Mouse (Mus musculus) monocyte, adult 5-6 weeks (primary cell): ENCODE measurements around the gene Olfr1181. TPM values are rescaled to one million over a fixed set of nuclear protein-coding genes. Genes with fewer than 3 reads are reported as not detected.
"Not testable (repeated sequence)": the region's sequence is repeated elsewhere in the genome, so short reads cannot be mapped to it uniquely, and the experiment has no call there.

Experiments
- ATAC-seq: fragments of 153-309, 156-312 bp; replicated peaks from 2 replicates; pipeline ENCODE4 v1.8.0; 2017; ENCODE audit warnings: mild to moderate bottlenecking; ENCODE audit not compliant: low TSS enrichment, insufficient number of reproducible peaks, severe bottlenecking, poor library complexity, low FRiP score
- total RNA-seq: library from RNA; stranded (forward); fragments of 200-1000, 200-491, 200-594 nt; gene quantifications from 3 replicates; pipeline ENCODE4 v1.2.3, GENCODE M21; 2017

The Olfr1181 gene
- not detected in 3 replicates for total RNA-seq

DNA sequence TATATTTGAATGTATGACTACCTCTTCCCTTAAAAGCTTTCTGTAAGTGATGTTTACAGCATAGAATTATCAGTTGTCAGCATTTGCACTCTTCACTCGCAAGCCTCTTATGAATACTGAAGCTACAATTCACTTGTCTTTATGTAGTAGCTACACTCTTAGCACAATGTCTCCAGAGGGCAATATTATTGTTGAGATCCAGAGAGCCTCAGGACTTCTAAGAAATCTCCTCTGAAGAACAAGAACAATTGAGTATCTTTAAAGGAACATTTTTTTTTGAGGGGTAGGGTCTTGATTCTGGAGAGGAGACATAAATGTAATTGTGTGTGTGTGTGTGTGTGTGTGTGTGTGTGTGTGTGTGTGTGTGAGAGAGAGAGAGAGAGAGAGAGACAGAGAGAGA, at the start of gene Olfr1181:
Gene Olfr1181, minus strand, starts transcription at position 101 of the 400 bp plus-strand sequence.
- ATAC-seq = no peak

GRCm38 (mm10) chr2:88454567-88454966, 28.6 kb upstream of the Olfr1181 start, which contains the start of gene Olfr1183:
TSS of gene Olfr1183 (plus strand) at chr2:88454867.
- ATAC-seq = not testable (repeated sequence)

- no peak for ATAC-seq
Measured at GRCm38 (mm10) chr2:88449031-88449430, 23.1 kb upstream of the Olfr1181 start, which contains the start of gene Gm13757. TSS of gene Gm13757 (minus strand) at chr2:88449131.

DNA sequence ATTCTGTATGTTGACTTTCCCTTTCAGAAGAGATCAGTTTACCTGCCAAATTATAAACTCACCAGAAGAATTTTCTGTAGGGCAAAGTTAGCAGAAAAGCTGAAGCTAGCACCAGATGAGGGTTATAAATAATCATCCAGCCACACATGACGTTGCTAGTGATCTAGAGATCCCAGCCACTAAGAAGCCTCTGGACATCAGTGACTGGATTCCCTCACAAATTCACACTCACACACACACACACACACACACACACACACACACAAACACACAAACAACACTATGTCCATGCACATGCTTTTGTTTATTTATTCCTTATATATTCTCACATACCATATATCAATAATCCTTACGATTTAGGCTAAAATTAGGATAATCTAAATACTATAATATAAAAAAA, 6.9 kb downstream of the Olfr1181 start, which contains the start of gene Olfr1180:
Gene Olfr1180, minus strand, starts transcription at position 101 of the 400 bp plus-strand sequence.
- ATAC-seq = no peak

DNA sequence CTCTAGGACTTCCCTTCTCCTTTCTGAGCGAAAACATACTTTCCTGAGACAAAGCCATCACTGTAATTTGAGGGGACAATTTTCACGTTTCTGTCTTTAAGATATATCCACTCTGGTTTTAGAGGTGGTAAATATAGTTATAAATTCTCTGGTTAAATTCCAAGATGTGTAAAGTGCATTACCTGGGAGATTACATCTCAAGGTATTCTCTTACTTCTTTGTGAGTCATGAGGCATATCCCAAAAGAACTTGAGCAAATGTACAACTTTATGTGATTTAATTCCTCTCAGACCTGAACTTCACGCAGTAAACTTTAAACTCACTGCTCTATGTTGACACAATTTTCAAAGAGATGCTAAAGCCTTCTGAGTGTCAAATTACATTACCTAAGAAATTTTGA, 19.6 kb downstream of the Olfr1181 start, which contains the start of gene Olfr1179:
Gene Olfr1179, minus strand, starts transcription at position 101 of the 400 bp plus-strand sequence.
- ATAC-seq = no peak

DNA sequence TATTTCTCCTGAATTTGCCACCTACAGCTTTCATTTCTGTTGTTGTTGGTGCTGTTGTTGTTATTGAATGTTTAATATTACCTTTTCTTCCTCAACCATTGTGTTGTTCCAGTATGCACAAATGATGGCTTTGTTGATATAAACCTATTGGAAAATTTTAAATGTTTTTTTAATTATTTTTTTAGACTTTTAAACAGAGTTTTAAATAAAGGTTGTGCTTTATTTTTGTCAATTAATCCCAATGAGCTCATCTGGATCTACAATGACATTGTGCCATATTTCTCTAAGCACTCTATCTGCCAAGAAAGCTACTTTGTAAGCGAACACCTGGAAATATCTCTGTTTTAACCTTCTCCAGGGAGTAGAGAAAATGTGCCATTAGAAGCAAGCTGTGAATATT, 39.2 kb downstream of the Olfr1181 start, which contains the start of gene Olfr1178:
Gene Olfr1178, plus strand, starts transcription at position 301 of the 400 bp plus-strand sequence.
- no peak for ATAC-seq

Other genes starting within 250 kb of the Olfr1181 start
- gene Olfr1168, start 244.3 kb downstream of the Olfr1181 start, total RNA-seq = not detected in 3 replicates
- not detected in 3 replicates for gene Olfr1170, start 197.8 kb downstream of the Olfr1181 start, total RNA-seq
- gene Olfr1173, start 146.3 kb downstream of the Olfr1181 start, total RNA-seq = 0.53 TPM in 1 of 3 replicates, not detected in the others
- not detected in 3 replicates for gene Olfr1174-ps, start 111.0 kb downstream of the Olfr1181 start, total RNA-seq
- 0.19 TPM in 1 of 3 replicates, not detected in the others for gene Olfr1175-ps, start 99.0 kb downstream of the Olfr1181 start, total RNA-seq
- not detected in 3 replicates for gene Olfr1176, start 89.5 kb downstream of the Olfr1181 start, total RNA-seq
- gene Olfr1177-ps, start 79.7 kb downstream of the Olfr1181 start, total RNA-seq = not detected in 3 replicates
- not detected in 3 replicates for gene Olfr1178, start 39.1 kb downstream of the Olfr1181 start, total RNA-seq
- not detected in 3 replicates for gene Olfr1179, start 19.7 kb downstream of the Olfr1181 start, total RNA-seq
- not detected in 3 replicates for gene Olfr1180, start 7.0 kb downstream of the Olfr1181 start, total RNA-seq
- gene Gm13757, start 23.0 kb upstream of the Olfr1181 start, total RNA-seq = not detected in 3 replicates
- 0.19 TPM in 1 of 3 replicates, not detected in the others for gene Olfr1183, start 28.7 kb upstream of the Olfr1181 start, total RNA-seq
- gene Olfr1184, start 57.4 kb upstream of the Olfr1181 start, total RNA-seq = not detected in 3 replicates
- gene Olfr1185-ps1, start 67.1 kb upstream of the Olfr1181 start, total RNA-seq = not detected in 3 replicates
- not detected in 3 replicates for gene Olfr1186, start 92.4 kb upstream of the Olfr1181 start, total RNA-seq
- gene Olfr1188, start 130.8 kb upstream of the Olfr1181 start, total RNA-seq = not detected in 3 replicates
- not detected in 3 replicates for gene Olfr1189, start 160.3 kb upstream of the Olfr1181 start, total RNA-seq
- not detected in 3 replicates for gene Olfr1191-ps1, start 214.4 kb upstream of the Olfr1181 start, total RNA-seq
- gene Olfr1192-ps1, start 222.3 kb upstream of the Olfr1181 start, total RNA-seq = not detected in 3 replicates
- gene Olfr1193, start 249.5 kb upstream of the Olfr1181 start, total RNA-seq = not detected in 3 replicates